ENCODE assay signal across 16 mouse cellular contexts in genomic region chr8:112195880-112196279, GRCm38 (mm10).
"Had no signal": no experiment of that assay in that cellular context is flagged by ENCODE, and none has a peak within 500 bp of the region (broad histone marks: within the 10 kb centered on the region; RNA-seq: fewer than 3 reads in every experiment).

No protein-coding gene starts in this region.

- H3K9ac ChIP-seq: intestine, embryonic 15.5 days; kidney, embryonic 15.5 days; liver, embryonic 13.5 days; lung, embryonic 15.5 days; midbrain, embryonic 12.5 days; midbrain, embryonic 15.5 days had no signal

- H3K27me3 ChIP-seq: intestine, embryonic 15.5 days; kidney, embryonic 15.5 days; liver, embryonic 13.5 days; lung, embryonic 15.5 days; megakaryocyte, embryonic 14.5 days; midbrain, embryonic 12.5 days; midbrain, embryonic 15.5 days had no signal

- ATAC-seq: intestine, embryonic 15.5 days; midbrain, embryonic 15.5 days had no signal

- DNase-seq: kidney, adult 11 months; kidney, adult 8-10 months; kidney, postnatal 10 days; kidney, postnatal 36 days; layer of hippocampus, postnatal 36 days; liver, embryonic 13.5 days; thymus, adult 2 months; thymus, postnatal 14 days; thymus, postnatal 4 days had no signal

- H3K4me2 ChIP-seq: intestine, embryonic 15.5 days; kidney, embryonic 15.5 days; liver, embryonic 13.5 days; lung, embryonic 15.5 days; midbrain, embryonic 12.5 days; midbrain, embryonic 15.5 days had no signal

- H3K27ac ChIP-seq: intestine, embryonic 15.5 days; kidney, embryonic 15.5 days; left cerebral cortex, adult 2 months; liver, embryonic 13.5 days; lung, embryonic 15.5 days; midbrain, embryonic 12.5 days; midbrain, embryonic 15.5 days had no signal

- H3K4me1 ChIP-seq: intestine, embryonic 15.5 days; kidney, embryonic 15.5 days; liver, embryonic 13.5 days; lung, embryonic 15.5 days; megakaryocyte, embryonic 14.5 days had no signal

- H3K9me3 ChIP-seq: intestine, embryonic 15.5 days; kidney, embryonic 15.5 days; lung, embryonic 15.5 days; midbrain, embryonic 12.5 days; midbrain, embryonic 15.5 days had no signal

- H3K4me3 ChIP-seq: intestine, embryonic 15.5 days; kidney, embryonic 15.5 days; left cerebral cortex, adult 2 months; liver, embryonic 13.5 days; lung, embryonic 15.5 days; megakaryocyte, embryonic 14.5 days; midbrain, embryonic 12.5 days; midbrain, embryonic 15.5 days had no signal

- H3K36me3 ChIP-seq: intestine, embryonic 15.5 days; kidney, embryonic 15.5 days; liver, embryonic 13.5 days; lung, embryonic 15.5 days; midbrain, embryonic 12.5 days; midbrain, embryonic 15.5 days had no signal
